Mouse (Mus musculus) midbrain, embryonic 11.5 days (tissue): ENCODE data around the gene Rftn1. TPM values are rescaled to one million over a fixed set of nuclear protein-coding genes. Genes with fewer than 3 reads are reported as not detected.

ENCODE experiments used
- ATAC-seq: fragments of 200-750 bp; cut with Nextera tagmentation; 2 replicates; pipeline ENCODE4 v1.8.0; 2017; ENCODE audit warnings: moderate TSS enrichment, moderate library complexity; ENCODE audit not compliant: low FRiP score
- DNase-seq: peaks from one replicate; pipeline ENCODE4 v3.0.0; 2015; ENCODE audit warnings: low spot score; ENCODE audit errors: missing footprints
- H3K27ac ChIP-seq: fragments of 300-500 bp; sonication (generic); 2 replicates; pipeline ENCODE4 v1.5.1; 2014; ENCODE audit warnings: low read depth, low read length
- H3K27me3 ChIP-seq: fragments of 300-500 bp; sonication (generic); 2 replicates; pipeline ENCODE4 v1.6.1; 2014; ENCODE audit warnings: mild to moderate bottlenecking, low read length, moderate library complexity, mixed read lengths; ENCODE audit not compliant: control insufficient read depth, insufficient read depth
- H3K36me3 ChIP-seq: fragments of 300-500 bp; sonication (generic); 2 replicates; pipeline ENCODE4 v1.6.1; 2014; ENCODE audit warnings: mild to moderate bottlenecking, low read length, moderate library complexity, mixed read lengths; ENCODE audit not compliant: control insufficient read depth, insufficient read depth
- H3K4me1 ChIP-seq: fragments of 300-500 bp; sonication (generic); 2 replicates; pipeline ENCODE4 v1.6.1; 2014; ENCODE audit warnings: low read length; ENCODE audit not compliant: control insufficient read depth, insufficient read depth
- H3K4me2 ChIP-seq: fragments of 300-500 bp; sonication (generic); 2 replicates; pipeline ENCODE4 v1.6.1; 2014; ENCODE audit warnings: mild to moderate bottlenecking, moderate library complexity
- H3K4me3 ChIP-seq: fragments of 300-500 bp; sonication (generic); 2 replicates; pipeline ENCODE4 v1.5.1; 2014; ENCODE audit warnings: low read depth, low read length
- H3K9ac ChIP-seq: fragments of 300-500 bp; sonication (generic); 2 replicates; pipeline ENCODE4 v1.6.1; 2014; ENCODE audit warnings: low read length
- H3K9me3 ChIP-seq: fragments of 300-500 bp; sonication (generic); 2 replicates; pipeline ENCODE4 v1.6.1; 2016; ENCODE audit warnings: low read length; ENCODE audit not compliant: control insufficient read depth
- WGBS: fragments of 180-500 bp; shearing (Covaris S2); extraction: QIAGEN DNeasy Blood & Tissue Kit; methylation state at CpG from one replicate; pipeline ENCODE4 v1.1.7; 2014; 5-methylcytosine and 5-hydroxymethylcytosine counted together
- polyA plus RNA-seq: library from polyadenylated mRNA; unstranded; fragments of >200 nt; fragmentation: Nextera tagmentation; extraction: Ambion mirVana; gene quantifications from 2 replicates; pipeline ENCODE4 v1.2.1, GENCODE M21; 2014

Gene Rftn1
- polyA plus RNA-seq, 1 experiment from 2014 or later: 4.3 TPM

- WGBS: 76% methylated on average over 6 of the region's 6 CpGs
- DNase-seq (no peak), ATAC-seq (no peak)
- Histone ChIP-seq H3K36me3 (no peaks in the 10 kb centered on the region), H3K27me3 (no peaks in the 10 kb centered on the region), H3K4me1 (no peaks in the 10 kb centered on the region), H3K9ac (no peak overlapping the region), H3K4me3 (no peak overlapping the region), H3K9me3 (no peaks in the 10 kb centered on the region), H3K27ac (no peak overlapping the region), H3K4me2 (no peak overlapping the region)
Observed at GRCm38 (mm10) chr17:50071602-50071988, 118.9 kb downstream of the Rftn1 start.

DNA sequence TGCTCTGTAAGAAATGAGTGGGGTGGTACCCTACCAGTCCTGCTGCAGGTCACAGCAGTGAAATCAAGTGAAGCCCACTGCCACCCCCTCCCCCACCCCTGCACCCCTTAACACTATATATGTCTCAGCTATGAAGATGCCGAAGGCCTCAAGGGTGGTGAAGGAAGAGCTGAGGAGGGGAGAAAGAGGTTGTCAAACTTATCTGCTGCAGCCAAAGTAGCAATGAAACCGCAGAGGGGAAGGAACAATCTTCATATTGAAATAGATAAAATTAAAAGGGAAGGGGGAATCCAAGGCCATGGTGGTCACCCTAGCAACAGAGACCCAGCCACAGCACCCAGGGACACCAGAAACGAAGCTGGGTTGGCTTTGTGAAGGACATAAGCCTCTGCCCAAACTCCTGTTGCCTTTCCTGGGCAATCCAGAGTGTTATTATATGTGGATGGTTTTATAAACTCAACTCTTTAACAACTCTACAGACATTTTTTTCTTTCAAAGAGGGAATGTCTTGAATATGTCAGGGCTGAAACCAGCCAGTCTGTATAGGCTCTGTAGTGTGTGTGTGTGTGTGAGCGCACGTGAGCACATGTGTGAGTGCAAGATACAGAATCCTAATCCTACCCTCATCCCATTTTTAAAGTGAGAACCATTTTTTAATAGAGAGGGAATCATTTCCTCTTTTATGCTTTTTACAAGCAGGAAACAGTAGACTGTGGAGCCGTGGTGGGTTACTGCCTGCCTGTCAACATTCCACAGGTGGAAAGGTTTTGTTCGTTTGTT, 119.5 kb downstream of the Rftn1 start:
- Histone ChIP-seq H3K36me3 (no peaks in the 10 kb centered on the region), H3K4me2 (no peak overlapping the region), H3K4me3 (no peak overlapping the region), H3K9me3 (no peaks in the 10 kb centered on the region), H3K9ac (no peak overlapping the region), H3K27me3 (no peaks in the 10 kb centered on the region), H3K4me1 (no peaks in the 10 kb centered on the region), H3K27ac (no peak overlapping the region)
- no peak for ATAC-seq
- no peak for DNase-seq
- WGBS: 87% methylated on average over 7 of the region's 7 CpGs

DNA sequence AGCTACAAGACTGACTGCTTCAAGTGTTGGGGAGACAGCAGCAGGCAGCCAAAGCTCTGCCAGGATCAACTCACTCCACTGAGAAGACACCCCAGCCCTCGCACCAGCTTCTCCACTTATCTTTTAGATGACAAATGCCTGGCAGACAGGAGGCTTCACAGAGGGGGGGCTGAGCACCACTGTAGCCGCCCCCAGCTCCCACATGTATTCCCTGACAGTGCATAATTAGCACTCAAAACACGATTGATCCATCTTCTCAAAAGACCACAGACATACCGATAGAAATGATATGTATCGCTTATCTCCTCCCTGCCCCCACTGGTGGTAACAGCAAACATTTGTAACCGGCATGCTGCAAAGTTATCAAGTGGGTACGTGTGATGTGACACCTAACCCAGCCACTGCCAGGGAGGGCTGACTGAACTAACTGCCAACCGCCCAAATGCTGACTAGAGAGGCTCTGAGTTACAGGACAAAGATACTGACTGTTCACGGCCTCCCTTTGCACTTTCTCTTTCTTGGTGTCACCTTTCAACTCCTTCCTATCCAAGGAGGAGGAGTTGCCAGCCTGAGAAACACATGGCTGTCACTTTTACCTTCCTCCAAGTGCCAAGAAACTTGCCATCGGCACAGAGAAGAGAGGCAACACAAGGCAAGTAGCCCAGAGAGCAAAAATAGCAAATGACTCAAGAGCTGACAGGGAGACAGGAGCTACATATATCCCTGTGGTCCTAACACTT, 120.4 kb downstream of the Rftn1 start:
- no peaks in the 10 kb centered on the region for H3K36me3 ChIP-seq
- no peak overlapping the region for H3K9ac ChIP-seq
- H3K27ac ChIP-seq: no peak overlapping the region
- 66% methylated on average over 10 of the region's 10 CpGs for WGBS
- no peak overlapping the region for H3K4me3 ChIP-seq
- H3K4me2 ChIP-seq: no peak overlapping the region
- no peak for DNase-seq
- no peaks in the 10 kb centered on the region for H3K4me1 ChIP-seq
- no peak for ATAC-seq
- no peaks in the 10 kb centered on the region for H3K9me3 ChIP-seq
- no peaks in the 10 kb centered on the region for H3K27me3 ChIP-seq

DNA sequence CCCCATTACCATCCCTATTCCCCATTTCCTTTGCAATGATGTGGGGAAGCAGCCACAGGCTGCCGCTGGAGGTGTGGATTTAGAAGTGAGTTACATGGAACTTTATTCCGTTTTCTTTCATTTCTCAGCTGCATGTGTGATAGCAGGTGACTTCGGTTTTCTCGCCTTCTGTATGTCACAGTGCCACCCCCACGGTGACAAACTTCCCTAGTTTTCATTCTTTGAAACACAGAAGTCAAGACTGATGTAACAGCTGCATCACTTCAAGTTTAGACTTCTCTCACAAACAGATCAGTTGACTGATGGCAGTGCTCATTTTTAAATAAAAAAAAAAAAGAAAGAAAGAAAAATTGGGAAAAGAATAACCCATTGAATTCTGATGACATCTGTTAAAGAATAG, 121.3 kb downstream of the Rftn1 start:
- Histone ChIP-seq H3K4me2 (no peak overlapping the region), H3K27me3 (no peaks in the 10 kb centered on the region), H3K4me3 (no peak overlapping the region), H3K36me3 (no peaks in the 10 kb centered on the region), H3K4me1 (no peaks in the 10 kb centered on the region), H3K27ac (no peak overlapping the region), H3K9ac (no peak overlapping the region), H3K9me3 (no peaks in the 10 kb centered on the region)
- no peak for DNase-seq
- WGBS: 87% methylated on average over 5 of the region's 5 CpGs
- ATAC-seq: no peak

DNA sequence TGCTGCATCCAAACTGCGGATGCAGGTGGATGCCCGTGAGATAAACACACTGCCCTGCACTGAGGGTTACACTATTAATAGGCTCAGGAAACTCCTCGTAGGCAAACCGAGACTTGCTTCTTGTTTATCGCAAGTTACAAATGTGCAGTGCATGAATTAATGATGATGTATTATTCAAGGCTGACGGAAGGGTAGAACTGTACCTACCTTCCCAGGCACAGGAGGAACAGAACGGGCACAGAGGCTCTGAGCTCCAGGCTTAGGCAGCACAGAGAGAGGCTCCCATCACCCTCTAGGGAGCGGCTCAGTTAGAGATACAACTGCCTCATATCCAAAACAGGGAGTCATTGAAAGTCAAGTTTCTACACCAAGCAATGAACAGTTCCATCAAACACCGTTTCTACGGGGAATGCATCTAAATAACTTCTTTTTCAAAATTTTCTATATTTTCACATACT, 121.8 kb downstream of the Rftn1 start:
- DNase-seq: no peak
- 88% methylated on average over 10 of the region's 10 CpGs for WGBS
- Histone ChIP-seq H3K9ac (no peak overlapping the region), H3K27me3 (no peaks in the 10 kb centered on the region), H3K27ac (no peak overlapping the region), H3K36me3 (no peaks in the 10 kb centered on the region), H3K4me2 (no peak overlapping the region), H3K9me3 (no peaks in the 10 kb centered on the region), H3K4me3 (no peak overlapping the region), H3K4me1 (no peaks in the 10 kb centered on the region)
- ATAC-seq: no peak

GRCm38 (mm10) chr17:50067774-50068680, 122.4 kb downstream of the Rftn1 start:
- ATAC-seq (no peak), DNase-seq (no peak)
- no peaks in the 10 kb centered on the region for H3K4me1 ChIP-seq
- WGBS: 89% methylated on average over 5 of the region's 5 CpGs
- no peaks in the 10 kb centered on the region for H3K27me3 ChIP-seq
- no peaks in the 10 kb centered on the region for H3K9me3 ChIP-seq
- no peak overlapping the region for H3K9ac ChIP-seq
- H3K27ac ChIP-seq: no peak overlapping the region
- no peak overlapping the region for H3K4me3 ChIP-seq
- H3K36me3 ChIP-seq: no peaks in the 10 kb centered on the region
- H3K4me2 ChIP-seq: no peak overlapping the region

GRCm38 (mm10) chr17:50066822-50067713, 123.4 kb downstream of the Rftn1 start:
- H3K4me1 ChIP-seq: no peaks in the 10 kb centered on the region
- ATAC-seq (no peak), DNase-seq (no peak)
- no peaks in the 10 kb centered on the region for H3K27me3 ChIP-seq
- no peak overlapping the region for H3K4me2 ChIP-seq
- H3K4me3 ChIP-seq: no peak overlapping the region
- 83% methylated on average over 8 of the region's 8 CpGs for WGBS
- H3K27ac ChIP-seq: no peak overlapping the region
- H3K9me3 ChIP-seq: no peaks in the 10 kb centered on the region
- H3K9ac ChIP-seq: no peak overlapping the region
- H3K36me3 ChIP-seq: no peaks in the 10 kb centered on the region

DNA sequence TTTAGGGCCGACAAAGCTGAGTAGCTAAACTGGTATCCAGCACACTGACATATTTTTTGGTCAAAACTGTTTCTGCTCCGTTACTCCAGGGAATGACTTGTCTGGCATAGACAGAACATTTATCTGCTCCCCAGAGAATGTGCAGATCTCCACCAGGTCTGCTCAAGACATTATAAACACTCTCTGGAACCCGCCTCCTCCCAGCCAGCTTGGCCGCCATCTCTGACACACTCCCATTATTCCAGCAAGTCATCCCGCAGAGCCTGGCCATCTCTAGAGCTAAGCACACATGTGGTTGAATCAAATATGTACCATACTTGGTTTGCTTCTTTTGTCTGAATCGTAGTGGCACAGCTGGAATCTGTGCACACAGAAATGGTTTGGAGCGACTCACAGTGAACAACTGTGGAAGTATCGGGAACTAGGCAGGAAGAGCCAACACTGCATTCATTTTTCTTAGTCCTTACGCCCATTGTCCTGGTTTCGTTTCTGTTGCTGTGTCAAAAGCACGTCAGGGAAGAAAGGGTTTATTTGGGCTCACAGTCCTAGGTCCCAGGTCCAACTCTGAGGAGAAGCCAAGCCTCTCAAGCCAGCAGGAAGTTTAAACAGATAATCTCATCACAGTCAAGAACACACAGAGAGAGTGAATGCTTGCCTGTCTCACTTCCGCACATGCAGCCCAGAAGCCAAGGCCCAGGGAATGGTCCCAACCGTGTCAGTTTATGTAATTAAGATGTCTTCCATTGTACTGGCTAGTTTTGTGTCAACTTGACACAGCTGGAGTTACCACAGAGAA, 126.4 kb downstream of the Rftn1 start:
- H3K36me3 ChIP-seq: no peaks in the 10 kb centered on the region
- H3K4me1 ChIP-seq: no peaks in the 10 kb centered on the region
- no peak overlapping the region for H3K4me3 ChIP-seq
- H3K9ac ChIP-seq: no peak overlapping the region
- 81% methylated on average over 13 of the region's 13 CpGs for WGBS
- no peak overlapping the region for H3K27ac ChIP-seq
- H3K4me2 ChIP-seq: no peak overlapping the region
- H3K9me3 ChIP-seq: no peaks in the 10 kb centered on the region
- H3K27me3 ChIP-seq: no peaks in the 10 kb centered on the region
- ATAC-seq: no peak
- DNase-seq: no peak
